Mouse (Mus musculus): ENCODE measurements around the gene Dgkq. TPM values are rescaled to one million over a fixed set of nuclear protein-coding genes. Genes with fewer than 3 reads are reported as not detected.
A peak's percentile ranks its signal among the peaks of the same experiment; 100 is the strongest.

Dgkq gene
- polyA plus RNA-seq (2011; ENCODE audit: insufficient read depth, insufficient read length, low replicate concordance, missing spikeins) = 4.4 and 16.4 TPM in 2 replicates

DNA sequence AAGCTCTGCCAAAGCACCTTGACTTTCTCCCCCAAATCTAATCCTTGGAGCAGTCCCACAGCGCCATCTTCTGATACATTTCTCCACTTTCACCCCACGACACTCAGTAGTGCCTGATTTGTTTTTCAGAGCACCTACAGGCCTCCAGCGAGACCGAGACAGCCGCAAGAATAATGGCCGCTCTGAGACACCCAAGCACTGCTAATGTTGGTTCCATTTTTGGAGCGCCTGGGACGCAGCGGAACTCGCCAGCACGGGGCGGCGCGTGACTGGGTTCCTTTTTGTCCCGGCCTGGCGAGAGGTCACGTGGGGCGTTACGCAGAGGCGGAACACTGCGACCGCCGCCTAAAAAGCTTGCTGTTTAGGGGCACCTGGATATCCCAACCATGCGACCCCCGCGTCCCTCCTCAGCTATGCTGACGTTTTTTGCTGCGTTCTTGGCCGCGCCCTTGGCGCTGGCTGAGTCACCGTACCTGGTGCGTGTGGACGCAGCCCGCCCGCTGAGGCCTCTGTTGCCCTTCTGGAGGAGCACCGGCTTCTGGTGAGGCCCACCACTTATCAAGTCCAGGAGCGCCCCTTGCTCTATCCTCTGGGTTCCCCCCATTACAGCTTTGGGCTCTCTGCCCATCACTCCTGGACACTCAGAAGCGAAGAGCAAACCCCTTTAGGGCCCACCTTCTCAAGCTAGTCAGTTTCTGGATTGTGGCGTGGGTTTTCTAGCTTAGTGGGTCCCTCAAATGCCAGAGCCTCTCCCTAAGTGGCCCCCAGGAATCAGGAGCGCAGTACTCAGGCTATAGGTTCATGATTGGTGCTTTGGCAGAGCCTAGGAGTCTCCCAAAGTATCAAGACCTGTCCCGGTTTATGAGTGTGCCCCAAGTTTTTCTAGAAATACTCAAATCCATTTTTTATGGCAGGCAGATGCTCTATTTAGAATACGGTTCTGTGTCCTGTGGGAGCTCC lies at the start of gene Dgkq:
Gene Dgkq (minus strand): TSS at position 696 of the 960 bp plus-strand sequence.
- Histone ChIP-seq H3K4me3 (replicated peaks; ENCODE audit: control insufficient read depth, low read depth, low read length) (peak within 1 kb of the TSS; percentile 90), H3K4me1 (ENCODE audit: control insufficient read depth, insufficient read depth, low read length) (peaks cover 2% of the 10 kb centered on the region), H3K27ac (ENCODE audit: control insufficient read depth, insufficient read depth, low read depth, low read length, poor library complexity) (peak within 1 kb of the TSS; percentile 90)
- 3% methylated on average over 43 of the region's 43 CpGs for WGBS
- TF ChIP-seq POLR2A (IDR thresholded peaks at IDR 0.05; ENCODE audit: borderline replicate concordance, control insufficient read depth, low read depth, low read length) (peak; percentile 76; the same call in 1 of the 2 replicates), CTCF (IDR thresholded peaks at IDR 0.05; ENCODE audit: control insufficient read depth, insufficient read depth, low read length) (no peak)

DNA sequence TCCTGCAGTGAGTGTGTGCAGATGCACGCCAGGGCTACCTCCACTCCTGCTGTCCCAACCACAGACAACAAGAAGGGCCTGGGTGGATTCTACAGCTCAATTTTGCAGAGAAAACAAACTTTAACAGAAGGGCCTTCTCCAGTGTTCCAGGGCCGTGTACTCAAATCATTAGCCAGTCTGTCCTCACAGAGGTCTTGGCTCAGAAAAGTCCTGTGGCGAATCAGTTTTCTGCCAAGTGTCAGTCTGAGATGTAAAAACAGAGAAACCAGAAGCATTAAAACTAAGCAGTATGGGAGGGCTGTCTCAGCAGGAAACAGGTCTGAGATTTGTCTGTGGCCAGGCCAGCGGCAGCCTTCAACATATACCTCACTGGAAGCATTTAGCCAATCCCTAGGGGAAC lies 48.6 kb upstream of the Dgkq start:
- H3K4me1 ChIP-seq (ENCODE audit: control insufficient read depth, insufficient read depth, low read length) = no peaks in the 10 kb centered on the region
- TF ChIP-seq CTCF (IDR thresholded peaks at IDR 0.05; ENCODE audit: control insufficient read depth, insufficient read depth, low read length) (no peak), POLR2A (IDR thresholded peaks at IDR 0.05; ENCODE audit: borderline replicate concordance, control insufficient read depth, low read depth, low read length) (no peak)
- no peak overlapping the region for H3K27ac ChIP-seq (ENCODE audit: control insufficient read depth, insufficient read depth, low read depth, low read length, poor library complexity)
- H3K4me3 ChIP-seq (replicated peaks; ENCODE audit: control insufficient read depth, low read depth, low read length) = no peak overlapping the region
- 74% methylated on average over 4 of the region's 4 CpGs for WGBS

DNA sequence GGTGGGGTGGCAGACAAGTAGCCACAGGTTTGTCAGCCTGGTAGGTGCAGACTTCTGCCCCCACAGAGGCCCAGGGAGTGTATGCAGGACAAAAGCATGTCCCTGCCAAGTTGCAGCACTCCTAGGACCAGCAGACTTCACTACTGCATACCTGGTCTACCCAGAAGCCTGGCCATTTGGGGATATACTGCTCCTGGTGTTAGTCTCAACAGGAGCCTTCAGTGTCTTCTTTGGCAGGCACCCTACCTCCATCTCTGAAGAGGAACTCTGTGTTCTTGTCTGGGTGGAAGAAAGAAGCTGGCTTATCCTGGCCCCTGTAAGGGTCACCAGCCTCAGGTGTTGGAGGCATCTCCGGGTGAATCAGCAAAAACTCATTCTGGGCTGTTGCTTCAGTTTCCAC lies 46.5 kb upstream of the Dgkq start:
- 83% methylated on average over 1 of the region's 1 CpGs for WGBS
- Histone ChIP-seq H3K27ac (ENCODE audit: control insufficient read depth, insufficient read depth, low read depth, low read length, poor library complexity) (no peak overlapping the region), H3K4me1 (ENCODE audit: control insufficient read depth, insufficient read depth, low read length) (no peaks in the 10 kb centered on the region), H3K4me3 (replicated peaks; ENCODE audit: control insufficient read depth, low read depth, low read length) (no peak overlapping the region)
- TF ChIP-seq CTCF (IDR thresholded peaks at IDR 0.05; ENCODE audit: control insufficient read depth, insufficient read depth, low read length) (no peak), POLR2A (IDR thresholded peaks at IDR 0.05; ENCODE audit: borderline replicate concordance, control insufficient read depth, low read depth, low read length) (no peak)

GRCm38 (mm10) chr5:108714149-108714548 lies 44.7 kb upstream of the Dgkq start:
- TF ChIP-seq CTCF (IDR thresholded peaks at IDR 0.05; ENCODE audit: control insufficient read depth, insufficient read depth, low read length) = no peak
- no peak for TF ChIP-seq POLR2A (IDR thresholded peaks at IDR 0.05; ENCODE audit: borderline replicate concordance, control insufficient read depth, low read depth, low read length)
- Histone ChIP-seq H3K4me1 (ENCODE audit: control insufficient read depth, insufficient read depth, low read length) (no peaks in the 10 kb centered on the region), H3K27ac (ENCODE audit: control insufficient read depth, insufficient read depth, low read depth, low read length, poor library complexity) (no peak overlapping the region), H3K4me3 (replicated peaks; ENCODE audit: control insufficient read depth, low read depth, low read length) (no peak overlapping the region)
- 61% methylated on average over 6 of the region's 6 CpGs for WGBS

GRCm38 (mm10) chr5:108713691-108714090 lies 44.2 kb upstream of the Dgkq start:
- peaks cover 2% of the 10 kb centered on the region for H3K4me1 ChIP-seq (ENCODE audit: control insufficient read depth, insufficient read depth, low read length)
- no peak for TF ChIP-seq CTCF (IDR thresholded peaks at IDR 0.05; ENCODE audit: control insufficient read depth, insufficient read depth, low read length)
- TF ChIP-seq POLR2A (IDR thresholded peaks at IDR 0.05; ENCODE audit: borderline replicate concordance, control insufficient read depth, low read depth, low read length) = no peak
- no peak overlapping the region for H3K27ac ChIP-seq (ENCODE audit: control insufficient read depth, insufficient read depth, low read depth, low read length, poor library complexity)
- H3K4me3 ChIP-seq (replicated peaks; ENCODE audit: control insufficient read depth, low read depth, low read length) = no peak overlapping the region

DNA sequence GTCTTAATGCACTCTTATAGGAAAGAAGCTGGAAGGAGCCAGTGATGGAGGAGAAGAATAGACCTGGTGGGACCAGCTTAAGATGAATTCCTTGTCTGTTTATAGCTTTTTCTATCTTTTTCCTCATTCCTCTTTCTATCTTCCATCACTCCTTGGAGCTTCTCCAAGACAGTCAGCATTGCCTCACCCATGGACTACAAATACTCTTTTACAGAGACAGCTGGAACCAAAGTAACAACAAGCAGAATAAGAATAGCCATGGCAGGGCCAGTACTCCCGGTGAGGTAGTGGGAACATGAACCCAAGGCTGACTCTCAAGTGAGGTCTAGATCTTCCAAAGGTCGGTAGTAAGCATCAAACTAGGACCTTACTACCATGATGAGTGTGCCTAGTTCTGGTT lies 43.6 kb upstream of the Dgkq start:
- Histone ChIP-seq H3K27ac (ENCODE audit: control insufficient read depth, insufficient read depth, low read depth, low read length, poor library complexity) (no peak overlapping the region), H3K4me3 (replicated peaks; ENCODE audit: control insufficient read depth, low read depth, low read length) (no peak overlapping the region), H3K4me1 (ENCODE audit: control insufficient read depth, insufficient read depth, low read length) (peaks cover 2% of the 10 kb centered on the region)
- TF ChIP-seq POLR2A (IDR thresholded peaks at IDR 0.05; ENCODE audit: borderline replicate concordance, control insufficient read depth, low read depth, low read length) (no peak), CTCF (IDR thresholded peaks at IDR 0.05; ENCODE audit: control insufficient read depth, insufficient read depth, low read length) (no peak)
- WGBS = 91% methylated on average over 2 of the region's 2 CpGs

- H3K4me1 ChIP-seq (ENCODE audit: control insufficient read depth, insufficient read depth, low read length) = peaks cover 2% of the 10 kb centered on the region
- no peak overlapping the region for H3K27ac ChIP-seq (ENCODE audit: control insufficient read depth, insufficient read depth, low read depth, low read length, poor library complexity)
- H3K4me3 ChIP-seq (replicated peaks; ENCODE audit: control insufficient read depth, low read depth, low read length) = no peak overlapping the region
- TF ChIP-seq CTCF (IDR thresholded peaks at IDR 0.05; ENCODE audit: control insufficient read depth, insufficient read depth, low read length) (no peak), POLR2A (IDR thresholded peaks at IDR 0.05; ENCODE audit: borderline replicate concordance, control insufficient read depth, low read depth, low read length) (no peak)
- 74% methylated on average over 6 of the region's 6 CpGs for WGBS
Measured at GRCm38 (mm10) chr5:108711968-108712367, 42.5 kb upstream of the Dgkq start.

DNA sequence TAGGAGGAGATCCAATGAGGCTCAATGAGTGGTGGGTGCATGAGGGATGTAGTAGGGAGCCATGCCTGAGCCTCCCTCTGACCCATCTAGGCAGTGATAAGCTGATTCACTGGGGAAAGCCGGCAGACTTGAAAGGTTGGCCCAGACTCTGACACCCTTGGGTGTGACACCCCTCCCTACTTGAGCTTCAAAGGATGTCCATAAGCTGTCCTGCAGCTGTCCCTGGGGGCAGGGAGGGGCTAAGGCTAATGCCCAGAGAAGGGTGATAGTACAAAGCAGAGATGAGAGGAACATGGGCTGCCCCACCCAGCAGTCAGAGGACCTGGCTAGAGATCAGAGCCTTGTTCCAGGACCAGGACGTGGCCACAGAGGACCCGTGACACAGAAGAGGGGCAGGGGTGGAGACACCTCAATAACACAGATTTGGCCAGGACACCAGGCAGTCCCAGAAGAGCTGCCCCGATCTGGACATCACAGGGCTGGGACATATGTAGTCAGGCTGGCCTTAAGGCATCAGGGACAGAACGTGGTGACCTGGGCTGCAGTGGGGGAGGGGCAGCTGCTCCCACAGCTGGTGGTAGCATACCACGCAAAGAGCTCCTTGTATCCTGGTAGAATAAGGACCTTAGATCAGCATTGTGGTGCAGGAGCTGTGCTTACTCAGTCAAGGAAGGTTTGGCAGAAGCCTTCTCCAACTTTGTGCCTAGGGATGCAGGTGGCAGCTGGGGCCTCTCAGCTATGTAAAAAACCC lies 39.7 kb upstream of the Dgkq start:
- TF ChIP-seq POLR2A (IDR thresholded peaks at IDR 0.05; ENCODE audit: borderline replicate concordance, control insufficient read depth, low read depth, low read length) (no peak), CTCF (IDR thresholded peaks at IDR 0.05; ENCODE audit: control insufficient read depth, insufficient read depth, low read length) (no peak)
- Histone ChIP-seq H3K27ac (ENCODE audit: control insufficient read depth, insufficient read depth, low read depth, low read length, poor library complexity) (no peak overlapping the region), H3K4me3 (replicated peaks; ENCODE audit: control insufficient read depth, low read depth, low read length) (no peak overlapping the region), H3K4me1 (ENCODE audit: control insufficient read depth, insufficient read depth, low read length) (peaks cover 2% of the 10 kb centered on the region)
- 65% methylated on average over 6 of the region's 6 CpGs for WGBS

Measured in bone marrow, adult 2 months (tissue).